Mouse (Mus musculus) erythroblast, adult 5-6 weeks (primary cell): Measurements from ENCODE around the gene Naa35. TPM values are rescaled to one million over a fixed set of nuclear protein-coding genes. Genes with fewer than 3 reads are reported as not detected.

Experiments
- ATAC-seq: replicated peaks from 2 replicates; pipeline ENCODE4 v1.8.0; 2016; ENCODE audit warnings: moderate number of reproducible peaks, mild to moderate bottlenecking, moderate TSS enrichment, inconsistent platforms; ENCODE audit not compliant: poor library complexity, low FRiP score, severe bottlenecking
- total RNA-seq, 2 experiments: library from RNA; stranded (forward) in 1 of 2; stranded (reverse) in 1 of 2; fragments of 150-400 nt in 1 of 2; fragments of 200-764, 138-1000 nt in 1 of 2; gene quantifications; 2 replicates each; pipeline versions ENCODE4 v1.2.3 to v1.2.4; 2015 to 2017; ENCODE audit warnings: low replicate concordance in 2 of 2

Naa35 gene
- total RNA-seq (2015; ENCODE audit: low replicate concordance) (9.4 and 44.6 TPM in 2 replicates), total RNA-seq (2017; ENCODE audit: low replicate concordance) (17.1 and 31.0 TPM in 2 replicates)

DNA sequence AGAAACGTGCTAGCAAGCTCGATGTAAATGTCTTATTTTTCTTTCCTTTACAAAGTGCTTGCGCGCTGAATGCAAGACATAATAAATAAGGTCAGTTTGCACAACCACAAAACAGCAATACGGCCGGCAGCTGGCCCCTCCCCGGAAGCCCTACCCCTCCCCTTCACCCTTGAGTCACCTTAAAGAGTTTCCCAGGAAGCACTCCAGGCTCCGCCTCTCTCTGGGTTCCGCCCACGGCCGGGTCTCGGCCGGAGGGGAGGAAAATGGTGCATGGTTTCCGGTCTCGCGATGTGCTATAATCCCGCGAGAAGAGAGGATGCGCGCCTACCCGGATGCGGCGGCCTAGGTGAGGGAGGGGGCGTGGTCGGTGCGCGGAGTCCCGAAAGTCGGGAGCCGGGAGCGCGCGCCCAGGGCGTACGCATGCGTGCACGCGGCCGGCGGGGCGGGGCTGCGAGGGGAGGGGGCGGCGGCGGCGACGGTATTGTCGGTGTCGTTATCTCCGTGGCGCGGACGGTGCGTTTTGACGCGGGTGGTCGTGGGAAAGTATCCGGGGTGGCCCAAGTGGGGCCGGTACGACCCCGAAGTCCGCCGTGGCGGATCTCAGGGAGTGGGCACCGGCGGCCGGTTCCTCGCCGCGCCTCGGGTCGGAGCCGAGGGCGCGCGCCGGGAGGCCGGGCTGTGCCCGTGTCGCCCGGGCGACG is at the start of gene Naa35, which contains the start of gene Agtpbp1:
Naa35 (plus strand) TSS at position 313 of the 701 bp plus-strand sequence.
Agtpbp1 (minus strand) TSS at position 281 of the 701 bp plus-strand sequence.
- peak; percentile 96 for ATAC-seq

DNA sequence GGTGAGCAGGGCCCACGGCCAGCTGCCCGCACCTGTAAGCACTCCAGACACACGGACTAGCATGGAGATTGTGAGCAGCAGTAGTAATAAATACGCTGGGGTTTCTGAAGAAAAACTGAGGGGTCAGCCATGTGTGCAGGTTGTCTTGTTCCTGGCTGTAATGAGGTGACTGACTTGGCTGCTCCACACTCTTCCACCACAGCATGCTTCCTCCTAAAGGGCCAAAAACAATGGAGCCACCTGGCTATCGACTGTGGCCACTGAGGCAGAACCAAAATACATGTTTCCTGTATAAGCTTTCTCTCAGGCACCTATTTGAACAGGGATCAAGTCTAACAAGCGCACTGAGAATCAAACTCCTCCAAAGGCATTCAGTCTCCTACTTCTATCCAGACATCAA is 49.3 kb upstream of the Naa35 start:
- ATAC-seq, result no peak

DNA sequence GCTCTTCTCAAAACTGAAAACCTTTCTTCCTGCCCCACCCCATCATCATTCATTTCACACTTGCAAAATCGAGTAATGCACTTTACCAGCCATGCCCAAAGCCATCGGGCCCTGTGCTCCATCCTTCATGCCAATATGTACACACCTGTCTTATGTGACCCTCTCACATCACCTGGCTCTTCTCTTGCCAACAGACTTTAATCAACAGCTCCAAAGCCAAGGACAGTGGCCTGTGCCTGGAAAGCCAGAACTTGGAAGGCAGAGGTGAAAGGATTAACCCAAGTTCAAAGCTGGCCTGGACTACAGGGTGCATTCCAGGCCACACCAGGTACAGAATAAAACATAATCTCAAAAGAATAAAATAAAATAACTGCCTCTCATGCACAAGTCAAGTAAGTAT is 48.4 kb upstream of the Naa35 start:
- ATAC-seq, result no peak

DNA sequence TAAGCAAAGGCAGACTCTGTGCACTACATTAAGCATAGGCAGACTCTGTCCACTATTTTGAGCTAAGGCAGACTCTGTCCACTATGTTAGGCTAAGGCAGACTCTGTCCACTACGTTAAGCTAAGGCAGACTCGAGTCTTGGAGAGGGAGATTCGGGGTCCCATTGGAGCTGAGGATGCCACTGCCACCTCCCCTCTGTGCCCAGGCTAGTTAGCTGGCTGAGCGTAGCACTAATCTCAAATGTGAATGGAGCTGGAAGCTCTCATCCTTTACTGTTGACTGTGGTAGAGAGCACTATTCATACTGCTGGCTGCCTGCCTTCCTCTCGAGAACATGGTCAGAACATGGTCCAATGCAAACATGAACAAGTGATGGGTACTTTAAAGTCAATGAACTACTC is 46.4 kb upstream of the Naa35 start:
- ATAC-seq, result no peak

DNA sequence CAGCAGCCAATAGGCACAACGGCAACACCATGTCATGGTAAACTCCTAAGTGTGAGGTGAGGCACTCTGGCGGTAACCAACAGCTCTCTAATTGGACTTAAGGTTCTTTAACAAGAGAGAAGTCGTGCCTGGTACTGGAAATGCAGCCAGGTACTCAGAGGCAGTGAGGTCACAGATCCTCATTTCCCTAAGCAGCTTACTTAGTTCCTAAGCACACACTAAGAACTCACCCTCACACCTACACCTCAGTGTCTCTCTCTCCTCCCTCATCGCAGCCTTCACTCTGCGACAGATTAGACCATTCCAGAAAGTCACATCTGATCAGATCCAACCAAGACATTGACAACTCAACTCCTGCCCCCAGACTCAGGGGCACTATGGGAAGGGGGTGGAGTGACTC is 45.0 kb upstream of the Naa35 start:
- no peak for ATAC-seq

DNA sequence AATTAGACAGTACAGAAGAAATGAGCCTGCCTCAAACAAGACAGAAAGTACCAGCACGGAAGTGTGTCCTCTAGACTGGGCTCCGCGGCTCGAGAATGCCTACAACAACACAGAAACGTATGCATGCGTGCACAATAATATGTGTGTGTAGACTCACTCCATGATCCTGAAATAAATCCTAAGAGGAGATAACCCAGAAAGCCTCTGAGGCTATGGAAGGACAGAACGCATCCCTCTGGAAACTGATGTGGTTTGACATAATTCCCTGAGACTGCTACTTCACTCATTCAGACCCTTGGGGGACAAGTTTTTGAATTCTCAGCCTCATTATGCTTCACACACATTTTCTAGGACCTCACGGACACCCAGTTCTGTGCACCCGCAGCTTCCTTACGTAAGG is 42.6 kb upstream of the Naa35 start:
- no peak for ATAC-seq

DNA sequence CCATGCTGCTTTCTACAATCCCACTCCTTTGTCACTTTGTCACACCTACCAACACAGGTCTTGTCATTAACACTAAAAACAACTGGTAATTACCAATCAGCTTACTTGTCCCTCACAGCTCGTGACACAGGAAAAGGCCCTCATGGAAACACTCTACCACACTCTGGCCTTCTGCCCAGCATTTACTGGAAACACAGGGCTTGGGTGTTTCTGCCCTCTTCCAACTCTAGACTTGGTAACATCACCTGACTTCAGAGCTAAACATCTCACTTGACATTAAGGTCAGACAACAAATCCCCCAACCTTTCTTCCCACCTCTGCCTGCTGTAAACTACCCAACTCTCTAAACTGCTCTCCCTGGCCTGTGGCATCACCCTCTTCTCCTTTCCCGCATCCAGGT is 38.0 kb upstream of the Naa35 start:
- no peak for ATAC-seq

DNA sequence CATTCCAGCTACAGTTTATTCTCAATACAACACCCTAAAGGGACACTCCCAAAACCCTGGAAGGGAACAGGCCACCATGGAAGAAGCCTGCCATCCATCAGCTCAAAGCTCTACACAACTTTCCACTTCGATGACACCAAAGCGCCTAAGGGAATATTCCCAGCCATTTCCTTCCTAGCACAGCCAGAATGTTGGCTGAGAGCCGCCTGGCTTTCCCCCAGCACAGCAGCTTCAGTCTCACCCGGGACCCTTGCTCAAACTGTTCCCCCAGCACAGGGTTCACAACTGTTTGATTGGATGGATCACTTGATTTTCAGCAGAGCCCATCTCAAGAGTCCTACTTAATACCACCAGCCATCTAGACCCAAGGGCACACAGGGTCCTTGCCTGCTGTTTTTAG is 37.3 kb upstream of the Naa35 start:
- ATAC-seq, result no peak

DNA sequence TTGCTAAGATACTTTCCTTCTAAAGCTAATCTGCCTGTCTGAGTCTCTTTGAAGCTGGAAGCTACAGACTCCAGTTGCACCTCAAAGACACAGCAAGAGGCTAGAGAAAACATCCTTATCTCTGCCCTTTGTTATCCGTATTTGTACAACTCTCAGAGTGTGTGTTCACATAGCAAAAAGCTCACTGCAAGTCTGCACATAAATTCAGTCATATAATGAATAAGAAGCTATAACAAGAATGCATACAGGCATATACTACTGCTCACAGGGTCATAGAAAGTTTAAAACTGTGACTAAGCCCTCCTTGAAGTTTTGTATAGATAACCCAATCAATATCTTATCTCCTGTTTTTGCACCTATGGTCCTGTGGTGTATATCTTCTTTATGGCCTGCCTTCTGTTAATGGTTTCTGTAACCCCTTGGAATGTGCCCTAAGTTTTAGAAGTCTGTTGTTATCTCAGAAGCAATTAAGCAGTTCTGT is 35.7 kb upstream of the Naa35 start:
- no peak for ATAC-seq

DNA sequence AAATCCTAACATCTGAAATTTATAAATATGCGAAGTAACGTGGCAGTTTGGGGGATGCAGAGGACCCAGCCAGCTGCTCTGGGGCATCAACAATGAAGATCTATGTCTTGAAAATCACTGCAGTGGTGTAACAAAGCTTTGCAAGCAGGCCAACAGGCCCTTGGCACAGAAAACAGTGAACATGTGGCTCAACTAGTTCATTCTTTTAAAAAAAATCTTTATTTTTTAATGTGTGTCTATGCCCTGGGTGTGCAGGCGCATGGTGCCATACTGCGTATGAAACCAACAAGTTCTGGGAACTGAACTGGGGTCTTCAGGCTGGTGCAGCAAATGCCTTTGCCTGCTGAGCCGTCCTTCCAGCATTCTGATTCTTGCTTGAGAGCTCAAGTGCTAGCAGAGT is 32.8 kb upstream of the Naa35 start:
- ATAC-seq, result no peak

DNA sequence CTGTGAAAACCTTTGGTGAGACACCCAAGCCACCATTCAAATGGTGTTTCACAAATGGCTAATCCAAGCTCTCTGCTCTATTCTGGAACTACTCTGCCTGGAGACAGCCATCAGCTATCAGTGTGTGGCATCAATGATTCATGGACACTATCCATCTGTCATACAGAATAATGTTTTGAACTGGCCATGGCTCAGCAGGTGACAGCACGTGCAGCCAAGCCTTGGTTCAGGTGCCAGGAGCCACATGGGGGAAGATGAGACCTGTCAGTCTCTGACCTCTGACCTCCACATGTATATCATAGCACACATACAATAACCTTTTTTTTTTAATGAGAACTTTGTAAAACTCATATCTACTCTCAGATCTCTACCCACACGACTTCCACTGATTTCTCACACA is 32.3 kb upstream of the Naa35 start:
- no peak for ATAC-seq

DNA sequence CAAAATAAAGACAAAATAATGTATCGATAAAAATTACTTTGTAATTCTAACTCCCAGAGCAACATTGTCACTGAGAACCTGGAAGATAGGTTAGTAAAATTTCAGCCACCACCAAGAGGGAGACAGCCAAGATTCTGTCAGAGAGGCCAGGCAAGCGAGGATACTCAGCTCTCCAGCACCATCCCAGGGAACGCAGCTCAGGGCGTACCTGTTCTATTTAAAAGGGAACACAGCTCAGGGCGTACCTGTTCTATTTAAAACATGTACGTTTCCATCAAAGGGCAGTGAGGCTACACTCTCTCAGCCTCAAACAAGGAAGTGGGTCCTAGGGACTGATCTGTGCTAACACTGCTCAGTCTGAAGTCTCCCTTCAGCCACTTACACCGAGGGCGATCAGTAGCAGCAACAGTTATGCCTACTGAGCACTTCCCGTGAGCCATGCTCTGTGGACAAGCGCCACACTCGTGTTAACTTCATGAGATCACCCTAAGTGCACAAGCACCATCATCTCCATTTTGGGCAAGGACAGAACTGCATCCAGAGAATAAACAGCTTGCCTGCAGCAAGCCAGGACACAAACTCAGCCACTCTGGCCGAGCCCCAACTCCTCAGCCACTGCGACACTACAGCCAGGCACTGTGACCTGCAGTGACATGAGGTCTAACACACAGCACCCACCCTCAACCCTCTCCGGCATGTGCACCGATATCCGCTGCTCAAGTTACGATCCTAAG is 30.1 kb upstream of the Naa35 start:
- ATAC-seq, result no peak

DNA sequence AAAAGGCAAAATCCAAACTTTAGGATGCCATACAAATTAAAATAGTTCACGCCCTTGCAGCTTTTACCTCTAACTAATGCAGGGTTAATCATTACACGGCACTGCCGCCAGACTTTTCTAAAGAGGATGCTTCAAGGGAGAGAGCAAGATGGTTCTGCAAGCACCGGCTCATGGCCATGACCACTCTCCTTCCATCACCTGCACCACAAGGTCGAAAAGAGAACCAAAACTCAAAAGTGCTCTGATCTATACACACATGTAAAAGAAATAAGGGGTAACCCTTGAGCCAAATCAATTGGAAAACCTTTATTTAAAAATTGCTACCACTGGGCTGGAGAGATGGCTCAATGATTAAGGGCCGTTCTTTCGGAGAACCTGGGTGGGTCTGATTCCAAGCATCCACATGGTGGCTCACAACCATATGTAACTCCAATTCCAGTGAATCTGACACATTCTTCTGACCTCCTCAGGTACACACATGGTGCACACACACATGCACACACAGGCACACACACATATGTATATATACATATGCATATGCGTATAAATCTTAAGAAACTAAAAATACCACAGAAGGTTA is 29.4 kb upstream of the Naa35 start:
- no peak for ATAC-seq

DNA sequence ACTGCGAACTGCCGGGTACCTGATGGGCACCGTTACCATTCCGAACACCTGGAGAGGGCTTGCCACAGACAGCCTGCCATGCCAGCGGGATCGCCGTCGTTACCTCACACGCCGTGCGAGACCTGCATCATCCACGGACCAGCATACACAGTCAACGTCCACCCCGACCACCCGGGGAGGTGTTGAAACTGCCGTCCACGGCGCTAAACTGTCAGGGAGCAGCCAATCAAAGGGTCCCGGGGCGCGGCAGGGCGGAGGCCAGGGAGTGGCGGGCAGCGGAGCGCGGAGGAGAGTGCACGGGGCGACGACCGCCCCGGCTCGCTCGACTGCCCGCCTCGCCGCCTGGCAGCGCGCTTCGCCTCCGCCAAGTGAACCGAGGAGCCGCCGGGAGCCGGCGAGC is 28.4 kb upstream of the Naa35 start:
- peak; percentile 82 for ATAC-seq

DNA sequence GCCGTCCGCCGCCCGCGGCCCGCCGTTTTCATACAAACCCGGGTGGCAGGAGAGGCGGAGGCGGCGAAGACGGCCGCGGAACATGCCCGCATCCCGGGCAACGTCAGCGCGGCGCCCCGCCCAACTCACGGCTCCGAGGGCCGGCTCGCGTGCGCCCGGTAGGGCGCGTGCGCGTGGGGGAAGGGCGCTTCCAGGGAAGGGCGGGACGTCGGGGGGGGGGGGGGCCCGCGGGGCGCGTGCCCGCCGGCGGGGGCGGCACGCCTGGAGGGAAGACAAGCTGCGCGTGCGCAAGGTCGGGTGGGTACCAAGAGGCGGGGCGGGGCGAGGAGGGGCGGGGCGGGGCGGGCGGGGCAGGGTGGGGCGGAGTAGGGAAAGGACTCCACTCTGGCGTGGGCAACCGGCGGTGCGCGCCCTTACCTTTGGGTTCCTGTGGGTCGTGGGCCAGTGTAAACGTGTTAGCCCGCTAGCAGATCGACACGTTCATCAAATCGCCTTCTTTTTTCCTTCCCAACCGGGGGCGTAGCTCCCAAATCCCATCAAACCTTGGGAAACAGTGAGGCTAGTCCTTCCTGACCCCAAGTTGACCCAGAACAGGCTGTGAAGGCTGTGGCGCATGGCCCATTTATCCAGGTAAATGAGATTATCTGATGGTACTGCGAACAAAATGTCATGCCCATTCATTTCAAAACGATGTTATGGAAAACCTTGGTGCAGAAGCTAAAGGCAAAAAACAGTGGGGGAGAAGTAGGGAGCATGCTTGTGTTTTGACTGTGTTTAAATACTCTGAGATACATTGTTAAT is 27.7 kb upstream of the Naa35 start:
- ATAC-seq, result peak; percentile 70

DNA sequence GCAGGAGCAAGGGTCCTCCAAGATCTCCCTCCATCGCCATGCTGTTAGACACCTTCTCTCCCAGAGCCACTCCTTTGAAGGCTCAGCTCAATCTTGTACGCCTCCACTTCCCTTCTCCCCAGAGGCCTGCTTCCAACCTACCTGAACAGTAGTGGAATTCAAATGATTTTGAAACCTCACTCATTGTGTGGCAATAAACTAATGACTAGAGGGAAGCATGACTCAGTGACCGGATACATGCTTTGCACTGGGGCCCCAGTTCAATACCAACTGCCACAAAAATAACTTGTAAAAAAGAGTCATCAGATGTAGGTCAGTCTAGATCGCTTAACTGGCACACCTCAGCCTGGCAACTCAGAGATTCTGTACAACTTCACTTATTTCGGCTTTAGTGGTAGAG is 26.3 kb upstream of the Naa35 start:
- no peak for ATAC-seq

DNA sequence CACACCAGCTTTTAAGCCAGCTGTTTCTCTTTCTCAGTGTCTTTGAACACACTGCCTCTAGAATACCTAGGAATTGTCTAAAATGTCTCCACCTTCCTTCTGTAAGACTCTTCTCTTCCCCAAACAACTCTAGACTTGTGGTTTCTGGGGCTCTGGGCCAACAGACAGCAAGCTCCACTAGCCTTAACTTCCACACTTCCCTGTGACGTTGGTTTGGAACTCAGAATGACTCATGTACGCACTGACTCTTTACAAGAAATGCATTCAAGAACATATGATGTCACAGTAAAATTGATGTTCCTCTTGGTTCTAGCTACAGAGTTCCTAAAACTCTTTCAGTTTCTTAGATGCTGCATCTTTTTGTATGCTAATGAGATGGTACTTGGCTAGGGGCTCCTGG is 22.6 kb upstream of the Naa35 start:
- no peak for ATAC-seq

DNA sequence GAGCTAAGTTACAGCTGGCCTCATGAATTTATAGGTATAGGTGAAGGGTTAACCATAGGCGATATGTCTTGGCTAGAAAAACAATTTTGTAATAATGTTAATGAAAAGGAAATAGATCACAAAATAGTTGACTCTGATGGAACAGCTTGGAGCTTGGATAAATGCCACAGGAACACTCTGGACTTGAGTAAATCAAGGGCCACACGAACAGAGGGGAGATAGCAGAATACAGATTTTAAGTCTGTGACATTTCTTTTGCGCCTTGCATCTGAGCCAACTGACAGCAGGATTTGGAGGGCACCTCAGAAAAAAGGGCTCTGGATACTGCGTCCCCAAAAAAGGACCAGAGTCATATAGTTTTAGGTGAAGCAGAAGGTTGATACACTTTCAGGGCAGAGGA is 20.6 kb upstream of the Naa35 start:
- no peak for ATAC-seq

DNA sequence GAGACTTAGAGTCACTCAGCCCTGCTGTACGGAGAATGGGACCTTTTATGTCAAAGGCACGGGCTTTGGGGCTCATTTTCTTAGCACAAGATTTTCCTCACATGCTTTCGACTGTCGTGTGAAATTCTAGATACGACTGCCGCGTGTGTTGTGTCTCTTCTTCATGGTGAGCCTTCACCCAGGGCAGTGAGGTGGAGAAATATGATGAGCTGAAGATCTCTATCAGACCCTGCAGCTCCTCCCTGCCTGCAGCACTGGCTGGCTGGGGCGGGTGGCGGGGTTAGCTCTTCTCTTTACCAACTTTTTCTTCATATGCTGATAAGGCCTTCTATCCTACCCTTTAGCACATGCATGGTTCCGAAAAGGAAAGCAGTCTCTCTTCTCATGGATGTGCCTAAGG is 20.1 kb upstream of the Naa35 start:
- no peak for ATAC-seq

DNA sequence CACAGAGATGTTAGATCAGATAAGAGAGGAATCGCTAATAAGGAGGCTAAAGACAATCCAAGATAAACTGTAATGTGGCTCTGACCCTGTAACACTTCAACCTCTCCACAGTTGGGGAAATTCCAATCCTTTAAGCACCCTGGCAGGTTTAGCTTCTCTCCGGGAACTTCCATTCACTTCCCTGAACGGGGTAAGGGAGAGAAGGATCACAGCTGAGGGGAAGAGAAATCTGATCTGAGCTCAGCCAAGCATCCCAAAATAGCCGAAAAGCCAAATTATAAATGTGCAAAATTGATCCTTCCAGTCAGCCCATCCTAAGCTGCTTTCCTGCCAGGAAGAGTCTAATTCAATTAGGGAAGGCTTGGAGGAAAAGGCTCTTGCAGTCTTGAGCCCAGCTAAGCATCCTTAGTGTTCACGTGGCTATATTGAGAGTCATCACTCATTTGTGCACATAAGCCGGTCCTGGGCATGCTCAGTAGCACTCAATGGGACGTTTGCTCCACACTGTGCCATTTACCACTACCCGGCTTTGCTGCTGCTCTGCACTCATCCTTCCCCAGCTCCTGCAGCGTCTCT is 19.0 kb upstream of the Naa35 start:
- ATAC-seq, result no peak
